Mouse (Mus musculus) spleen, adult 12 weeks (tissue): Measurements from ENCODE around the gene Kcnj5.
A peak's percentile ranks its signal among the peaks of the same experiment; 100 is the strongest.

ENCODE experiments used
- DNase-seq: peaks from one replicate; pipeline ENCODE4 v3.0.0; 2022; ENCODE audit warnings: low spot score

Kcnj5 gene

GRCm38 (mm10) chr9:32344051-32344450 lies at the start of gene Kcnj5:
Kcnj5 (minus strand) TSS chr9:32344350.
- DNase-seq, result no peak

GRCm38 (mm10) chr9:32392716-32393115 lies 48.6 kb upstream of the Kcnj5 start:
- no peak for DNase-seq

DNA sequence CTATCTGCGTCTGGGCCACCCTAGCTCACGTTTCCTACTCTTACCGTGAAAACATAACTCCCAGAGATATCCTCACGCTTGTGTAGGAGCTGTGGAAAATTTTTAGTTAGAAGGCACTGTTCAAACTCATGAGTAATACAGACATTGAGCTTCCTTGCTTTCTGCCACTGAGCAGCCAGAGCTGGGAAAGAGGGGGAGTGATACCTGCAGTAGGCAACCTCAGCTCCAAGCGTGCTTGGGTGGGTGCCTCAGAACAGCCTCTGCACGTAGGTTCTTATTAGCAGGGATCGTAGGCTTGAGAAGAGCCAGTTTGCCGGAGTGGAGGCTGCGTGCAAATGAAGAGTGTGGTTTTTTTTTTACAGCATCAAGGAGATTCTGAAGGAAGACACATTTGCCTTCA lies 47.6 kb upstream of the Kcnj5 start:
- DNase-seq, result no peak

GRCm38 (mm10) chr9:32391092-32391491 lies 46.9 kb upstream of the Kcnj5 start:
- DNase-seq, result peak; percentile 42

DNA sequence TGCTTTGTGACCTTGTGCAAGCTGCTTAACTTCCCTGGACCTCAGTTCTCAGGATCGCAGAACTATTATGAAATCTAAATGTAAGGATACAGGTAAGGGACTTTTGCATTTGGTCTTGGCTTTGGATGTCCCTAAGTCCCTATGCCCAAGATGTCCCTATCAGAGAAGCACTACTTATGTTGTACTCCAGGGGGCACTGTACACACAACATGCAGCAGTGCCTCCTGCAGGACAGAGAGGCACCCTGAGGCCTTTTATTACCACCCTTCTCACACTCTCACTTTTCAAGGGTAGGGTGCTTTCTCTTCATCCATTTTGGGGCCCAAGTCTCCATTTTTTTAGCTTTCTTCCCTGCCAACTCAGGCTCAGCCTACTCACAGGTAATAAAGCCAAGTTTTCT lies 44.0 kb upstream of the Kcnj5 start:
- no peak for DNase-seq

DNA sequence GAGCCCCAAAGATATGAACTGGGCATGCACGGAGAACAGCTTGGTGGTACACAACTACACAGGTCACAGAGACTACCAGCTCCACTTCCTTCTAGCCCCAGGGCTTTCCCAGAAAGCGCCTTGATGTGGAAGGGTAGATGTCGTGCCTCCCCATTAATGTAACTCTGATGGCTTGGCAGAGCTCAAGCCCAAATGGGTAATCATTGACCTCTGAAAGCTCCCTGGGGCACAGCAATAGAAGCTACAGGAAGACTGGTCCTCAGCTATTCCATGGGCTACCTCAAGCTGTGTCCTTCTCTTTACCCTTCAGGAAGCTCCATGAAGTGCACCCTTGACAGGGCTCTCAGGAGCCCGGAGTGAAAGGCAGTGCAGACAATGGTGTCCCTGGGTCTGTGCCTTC lies 40.8 kb upstream of the Kcnj5 start:
- DNase-seq, result no peak

GRCm38 (mm10) chr9:32376863-32377590 lies 32.9 kb upstream of the Kcnj5 start:
- no peak for DNase-seq

GRCm38 (mm10) chr9:32376031-32376430 lies 31.9 kb upstream of the Kcnj5 start:
- DNase-seq, result no peak

DNA sequence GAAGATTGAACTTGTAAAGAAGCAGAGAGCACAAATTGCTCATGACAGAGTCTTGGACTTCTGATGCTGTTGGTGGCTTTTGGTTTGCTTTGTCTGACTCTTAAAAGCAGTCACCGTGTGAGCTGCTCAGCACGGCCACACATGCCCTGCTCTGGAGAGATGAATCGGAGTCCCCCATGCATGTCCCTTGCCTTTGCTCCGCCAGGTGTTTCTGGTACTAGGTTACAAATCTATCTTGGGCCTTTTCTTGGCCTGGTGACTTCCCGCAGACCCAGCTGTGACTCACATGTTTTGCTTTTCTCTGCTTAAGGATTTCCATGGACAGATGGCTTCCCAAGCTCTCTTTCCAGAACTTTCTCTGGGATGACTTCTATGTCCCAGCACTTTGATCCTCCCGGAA lies 29.5 kb upstream of the Kcnj5 start:
- no peak for DNase-seq

- no peak for DNase-seq
Observed at GRCm38 (mm10) chr9:32372202-32372601, 28.1 kb upstream of the Kcnj5 start, which contains the start of gene Kcnj1. Kcnj1 (plus strand) TSS chr9:32372493.

DNA sequence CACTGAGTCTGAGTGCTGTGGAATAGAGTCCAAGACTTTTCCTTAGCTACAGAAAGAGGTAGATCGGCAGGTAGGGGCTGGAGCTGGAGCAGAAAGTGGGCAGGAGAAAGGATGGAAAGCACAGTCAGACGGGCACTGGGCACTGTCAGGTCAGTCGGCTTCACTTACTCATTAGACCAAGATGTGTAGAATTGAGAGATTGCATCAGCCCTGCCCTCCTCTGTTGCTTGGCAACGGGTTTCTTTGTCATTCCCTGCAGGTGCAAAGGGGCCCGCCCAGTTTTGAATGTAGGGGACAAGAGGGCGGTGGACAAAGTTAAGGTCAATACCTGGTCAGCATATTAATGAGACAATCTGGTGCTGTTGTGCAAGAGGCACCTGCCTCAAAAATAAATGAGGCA lies 25.2 kb upstream of the Kcnj5 start:
- DNase-seq, result no peak

- no peak for DNase-seq
Observed at GRCm38 (mm10) chr9:32368812-32369211, 24.7 kb upstream of the Kcnj5 start.

DNA sequence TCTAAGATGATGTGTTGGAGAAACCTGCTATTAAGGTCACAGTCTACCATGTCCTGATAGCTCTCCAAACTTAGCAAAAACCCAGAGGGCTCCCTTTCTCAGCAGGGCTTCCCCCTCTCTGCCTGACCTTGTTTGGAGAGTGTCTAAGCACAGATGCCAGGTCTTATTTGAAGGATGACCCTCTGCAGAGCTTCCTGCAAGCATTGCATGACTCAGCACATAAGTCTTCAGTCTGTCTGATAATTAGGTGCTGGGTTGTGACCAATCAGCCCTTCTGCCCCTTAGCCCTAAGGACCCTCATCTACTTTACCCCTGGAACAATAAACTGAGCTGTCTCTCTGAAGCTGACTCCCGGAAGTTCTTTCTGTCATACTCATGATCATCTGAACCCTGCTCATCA lies 16.6 kb upstream of the Kcnj5 start:
- no peak for DNase-seq

DNA sequence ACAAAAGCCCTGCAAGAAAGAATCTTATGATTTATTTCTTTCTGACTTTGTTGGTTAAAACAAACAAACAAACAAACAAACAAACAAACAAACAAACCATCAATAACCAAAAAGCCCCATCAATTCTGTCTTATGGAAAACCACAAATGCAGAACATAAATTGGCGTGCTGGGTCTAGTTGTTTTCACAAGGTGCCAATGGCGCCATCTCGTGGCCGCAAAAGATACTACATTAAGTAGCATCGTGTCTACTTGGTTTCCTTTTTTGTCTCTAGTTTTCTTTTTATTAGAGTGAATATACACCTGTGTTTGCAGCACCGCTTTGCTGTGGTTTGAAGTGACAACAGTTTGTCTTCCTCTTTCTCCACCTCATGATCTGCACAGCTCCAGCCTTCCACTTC lies 6.2 kb upstream of the Kcnj5 start:
- DNase-seq, result peak; percentile 36

GRCm38 (mm10) chr9:32349344-32349743 lies 5.2 kb upstream of the Kcnj5 start:
- DNase-seq, result no peak

- no peak for DNase-seq
Observed at GRCm38 (mm10) chr9:32348096-32348495, 3.9 kb upstream of the Kcnj5 start.

DNA sequence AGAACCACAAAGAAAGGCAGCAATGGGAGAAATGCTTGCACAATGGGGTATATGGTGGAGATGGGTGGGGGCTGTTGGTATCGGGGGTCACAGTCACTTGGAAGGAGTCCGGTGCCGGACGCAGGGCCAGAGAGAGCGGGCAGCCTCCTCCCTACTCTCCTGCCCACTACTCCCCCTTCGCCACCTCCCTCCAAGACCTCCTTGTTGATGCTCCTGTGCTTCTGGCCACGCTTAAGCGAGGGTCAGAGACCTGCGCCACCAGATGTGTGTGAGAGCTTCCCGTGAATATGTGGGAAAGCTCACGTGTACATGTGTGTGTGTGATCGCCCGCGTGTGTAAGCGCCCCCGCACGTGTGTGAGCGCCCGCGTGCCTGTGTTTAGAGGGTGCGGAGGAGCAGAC lies 339 bp upstream of the Kcnj5 start:
- no peak for DNase-seq

GRCm38 (mm10) chr9:32342929-32343328 lies 1.2 kb downstream of the Kcnj5 start:
- DNase-seq, result no peak

DNA sequence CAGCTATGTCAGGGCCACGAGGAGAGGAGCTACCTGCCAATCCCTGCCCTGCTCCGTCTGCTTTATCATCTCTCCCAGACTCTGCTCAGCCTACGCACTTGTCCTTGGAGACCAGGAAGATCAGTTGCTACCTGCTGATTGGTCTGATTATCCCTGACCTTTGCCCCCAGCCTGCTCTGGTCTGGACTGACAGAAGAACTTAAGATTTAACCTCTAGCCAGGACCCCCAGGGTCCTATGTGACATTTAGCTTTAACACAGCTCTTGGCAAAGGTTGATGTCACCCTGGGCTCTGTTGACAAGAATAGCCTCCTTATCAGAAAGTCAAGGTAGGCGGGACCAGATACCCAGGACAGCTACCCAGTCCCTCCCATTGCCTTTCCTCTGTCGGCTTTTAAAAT lies 3.3 kb downstream of the Kcnj5 start:
- no peak for DNase-seq

- DNase-seq, result no peak
Observed at GRCm38 (mm10) chr9:32335389-32336150, 8.6 kb downstream of the Kcnj5 start.

- no peak for DNase-seq
Observed at GRCm38 (mm10) chr9:32331162-32331561, 13.0 kb downstream of the Kcnj5 start.

GRCm38 (mm10) chr9:32328777-32329176 lies 15.4 kb downstream of the Kcnj5 start:
- DNase-seq, result no peak

- no peak for DNase-seq
Observed at GRCm38 (mm10) chr9:32323610-32324009, 20.5 kb downstream of the Kcnj5 start.

DNA sequence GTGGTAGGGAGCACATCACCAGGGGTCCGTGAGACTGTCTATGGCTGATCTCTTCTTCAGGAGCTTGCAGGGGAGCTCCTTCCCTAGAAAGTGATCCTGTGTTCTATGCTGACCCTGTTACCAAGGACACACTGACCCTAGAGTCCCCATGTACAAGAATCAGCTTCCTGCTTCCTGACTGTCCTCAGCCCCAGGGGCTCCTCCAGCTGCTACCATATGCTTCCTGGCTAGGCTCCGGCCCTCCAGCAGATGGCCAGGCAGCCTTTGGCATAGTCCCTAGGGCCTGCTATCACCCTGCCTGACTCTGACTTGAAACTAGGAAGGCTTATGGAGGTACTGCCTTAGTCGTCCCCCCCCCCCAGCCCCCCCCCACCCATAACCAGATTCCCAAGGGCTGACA lies 24.0 kb downstream of the Kcnj5 start:
- no peak for DNase-seq
